Mouse (Mus musculus): Measurements from ENCODE around the gene Pi16.
A peak's percentile ranks its signal among the peaks of the same experiment; 100 is the strongest.

- TF ChIP-seq CTCF (conservative IDR thresholded peaks at IDR 0.05; ENCODE audit: low read length) (peak; percentile 88), POU5F1 (IDR thresholded peaks at IDR 0.05; ENCODE audit: borderline replicate concordance, low read length) (no peak), NANOG (IDR thresholded peaks at IDR 0.05; ENCODE audit: borderline replicate concordance, low read length) (no peak)
These were observed 48.7 kb upstream of the Pi16 start, which contains the start of gene BC004004 for GRCm38 (mm10) chr17:29268682-29269348.
